Mouse (Mus musculus): Measurements from ENCODE around the gene Npr1.

DNA sequence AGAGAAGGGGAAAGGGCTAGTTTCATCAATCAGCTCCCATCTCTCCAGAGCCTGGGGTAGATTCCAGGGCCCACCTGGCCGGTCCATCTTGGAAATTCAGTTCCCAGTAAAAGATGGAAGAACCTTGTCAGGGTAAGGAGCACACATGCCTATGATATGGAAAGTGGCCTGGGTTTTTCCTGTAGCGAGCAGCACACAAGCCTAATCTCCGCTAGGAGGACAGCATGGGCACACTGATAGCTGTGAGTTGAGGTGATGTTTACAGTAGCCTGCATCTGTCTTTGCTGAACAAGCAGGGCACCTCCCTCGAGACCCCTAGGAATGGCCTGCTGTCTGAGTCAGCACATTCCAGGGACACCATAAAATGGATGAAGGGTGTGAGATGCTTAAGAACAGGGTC, 61.1 kb downstream of the Npr1 start:
- TF ChIP-seq E2F4 (IDR thresholded peaks at IDR 0.05; ENCODE audit: insufficient read depth) (no peak), POLR2A (IDR thresholded peaks at IDR 0.05; ENCODE audit: insufficient read length, low read depth) (no peak), TCF12 (IDR thresholded peaks at IDR 0.05; ENCODE audit: insufficient read depth, poor library complexity, severe bottlenecking) (no peak), USF1 (IDR thresholded peaks at IDR 0.05; ENCODE audit: low read depth) (no peak), MYOG (IDR thresholded peaks at IDR 0.05; ENCODE audit: control insufficient read depth in 1 of 3, insufficient read depth in 1 of 3, insufficient read length in 2 of 3, low read depth in 2 of 3) (no peak), MYOD1 (IDR thresholded peaks at IDR 0.05; ENCODE audit: control insufficient read depth in 1 of 3, insufficient read length in 2 of 3, low read depth in 2 of 3) (no peak), MAX (IDR thresholded peaks at IDR 0.05; ENCODE audit: low read depth) (no peak)

All from myocyte (in vitro differentiated cells).